Mouse (Mus musculus) hindbrain, embryonic 10.5 days (tissue): ENCODE measurements around the gene Rbms3. TPM values are rescaled to one million over a fixed set of nuclear protein-coding genes. Genes with fewer than 3 reads are reported as not detected.

Experiments used
- DNase-seq: peaks from one replicate; pipeline ENCODE4 v3.0.0-alpha.2; 2017; ENCODE audit warnings: low spot score
- H3K27ac ChIP-seq: fragments of 300-500 bp; sonication (generic); 2 replicates; pipeline ENCODE4 v1.5.1; 2016; ENCODE audit warnings: mild to moderate bottlenecking, moderate library complexity
- H3K27me3 ChIP-seq: fragments of 300-500 bp; sonication (generic); 2 replicates; pipeline ENCODE4 v1.6.1; 2016; ENCODE audit warnings: mild to moderate bottlenecking; ENCODE audit not compliant: poor library complexity, insufficient read depth, severe bottlenecking
- H3K36me3 ChIP-seq: fragments of 300-500 bp; sonication (generic); 2 replicates; pipeline ENCODE4 v1.6.1; 2016; ENCODE audit warnings: mild to moderate bottlenecking, moderate library complexity
- H3K4me1 ChIP-seq: fragments of 300-500 bp; sonication (generic); replicated peaks from 2 replicates; pipeline ENCODE4 v1.6.1; 2016; ENCODE audit warnings: mild to moderate bottlenecking
- H3K4me3 ChIP-seq: fragments of 300-500 bp; sonication (generic); 2 replicates; pipeline ENCODE4 v1.5.1; 2016; ENCODE audit warnings: mild to moderate bottlenecking, moderate library complexity
- H3K9me3 ChIP-seq: fragments of 300-500 bp; sonication (generic); 2 replicates; pipeline ENCODE4 v1.6.1; 2016; ENCODE audit warnings: mild to moderate bottlenecking, moderate library complexity
- WGBS: fragments of 180-500 bp; shearing (Covaris S2); methylation state at CpG from one replicate; pipeline ENCODE4 v1.1.7; 2016; 5-methylcytosine and 5-hydroxymethylcytosine counted together
- polyA plus RNA-seq: library from polyadenylated mRNA; unstranded; fragments of >200 nt; fragmentation: Nextera tagmentation; extraction: Ambion mirVana; gene quantifications from 2 replicates; pipeline ENCODE4 v1.2.1, GENCODE M21; 2016

Rbms3 gene
- polyA plus RNA-seq, 1 experiment from 2014 or later, result 22.1 TPM

- Histone ChIP-seq H3K27ac (no peak overlapping the region), H3K36me3 (no peaks in the 10 kb centered on the region), H3K4me3 (no peak overlapping the region), H3K9me3 (peaks cover 6% of the 10 kb centered on the region; the same call in 1 of the 2 replicates), H3K27me3 (no peaks in the 10 kb centered on the region), H3K4me1 (no peaks in the 10 kb centered on the region)
- DNase-seq, result no peak
- WGBS, result 83% methylated on average over 7 of the region's 7 CpGs
These were observed 46.1 kb downstream of the Rbms3 start for GRCm38 (mm10) chr9:117583638-117584037.

- no peak for DNase-seq
- Histone ChIP-seq H3K4me3 (no peak overlapping the region), H3K27ac (no peak overlapping the region), H3K4me1 (no peaks in the 10 kb centered on the region), H3K36me3 (no peaks in the 10 kb centered on the region), H3K27me3 (no peaks in the 10 kb centered on the region), H3K9me3 (peaks cover 6% of the 10 kb centered on the region; the same call in 1 of the 2 replicates)
- WGBS, result 83% methylated on average over 6 of the region's 6 CpGs
These were observed 47.1 kb downstream of the Rbms3 start for GRCm38 (mm10) chr9:117582591-117582990.

- H3K4me1 ChIP-seq, result no peaks in the 10 kb centered on the region
- H3K4me3 ChIP-seq, result no peak overlapping the region
- H3K27me3 ChIP-seq, result no peaks in the 10 kb centered on the region
- DNase-seq, result no peak
- H3K36me3 ChIP-seq, result no peaks in the 10 kb centered on the region
- H3K27ac ChIP-seq, result no peak overlapping the region
- 83% methylated on average over 5 of the region's 5 CpGs for WGBS
- H3K9me3 ChIP-seq, result no peaks in the 10 kb centered on the region
These were observed 58.4 kb downstream of the Rbms3 start for GRCm38 (mm10) chr9:117571186-117571855.

- Histone ChIP-seq H3K9me3 (no peaks in the 10 kb centered on the region), H3K36me3 (no peaks in the 10 kb centered on the region), H3K4me3 (no peak overlapping the region), H3K27me3 (no peaks in the 10 kb centered on the region), H3K27ac (no peak overlapping the region), H3K4me1 (no peaks in the 10 kb centered on the region)
- WGBS, result 94% methylated on average over 7 of the region's 7 CpGs
- no peak for DNase-seq
These were observed 59.4 kb downstream of the Rbms3 start for GRCm38 (mm10) chr9:117570240-117570821.

- no peaks in the 10 kb centered on the region for H3K36me3 ChIP-seq
- no peaks in the 10 kb centered on the region for H3K9me3 ChIP-seq
- DNase-seq, result no peak
- no peaks in the 10 kb centered on the region for H3K4me1 ChIP-seq
- WGBS, result 85% methylated on average over 10 of the region's 10 CpGs
- no peak overlapping the region for H3K4me3 ChIP-seq
- H3K27ac ChIP-seq, result no peak overlapping the region
- H3K27me3 ChIP-seq, result no peaks in the 10 kb centered on the region
These were observed 63.4 kb downstream of the Rbms3 start for GRCm38 (mm10) chr9:117566293-117566692.

- H3K4me1 ChIP-seq, result peaks cover 9% of the 10 kb centered on the region
- WGBS, result 88% methylated on average over 5 of the region's 5 CpGs
- H3K27me3 ChIP-seq, result no peaks in the 10 kb centered on the region
- no peak overlapping the region for H3K27ac ChIP-seq
- no peaks in the 10 kb centered on the region for H3K9me3 ChIP-seq
- no peaks in the 10 kb centered on the region for H3K36me3 ChIP-seq
- H3K4me3 ChIP-seq, result no peak overlapping the region
- no peak for DNase-seq
These were observed 71.2 kb downstream of the Rbms3 start for GRCm38 (mm10) chr9:117558562-117558961.

- Histone ChIP-seq H3K4me1 (peaks cover 14% of the 10 kb centered on the region), H3K27me3 (no peaks in the 10 kb centered on the region), H3K36me3 (no peaks in the 10 kb centered on the region), H3K9me3 (no peaks in the 10 kb centered on the region), H3K27ac (peak overlapping the region; percentile 41), H3K4me3 (no peak overlapping the region)
- DNase-seq, result peak; percentile 6
These were observed 75.4 kb downstream of the Rbms3 start for GRCm38 (mm10) chr9:117554356-117554755.

GRCm38 (mm10) chr9:117529281-117529680 is 100.4 kb downstream of the Rbms3 start:
- Histone ChIP-seq H3K4me3 (no peak overlapping the region), H3K4me1 (no peaks in the 10 kb centered on the region), H3K27me3 (no peaks in the 10 kb centered on the region), H3K36me3 (no peaks in the 10 kb centered on the region), H3K27ac (no peak overlapping the region), H3K9me3 (no peaks in the 10 kb centered on the region)
- no peak for DNase-seq
- WGBS, result 82% methylated on average over 2 of the region's 2 CpGs

GRCm38 (mm10) chr9:117508941-117509340 is 120.8 kb downstream of the Rbms3 start:
- Histone ChIP-seq H3K36me3 (no peaks in the 10 kb centered on the region), H3K4me1 (no peaks in the 10 kb centered on the region), H3K27ac (no peak overlapping the region), H3K4me3 (no peak overlapping the region), H3K27me3 (no peaks in the 10 kb centered on the region), H3K9me3 (no peaks in the 10 kb centered on the region)
- DNase-seq, result no peak
- 87% methylated on average over 11 of the region's 11 CpGs for WGBS

- H3K36me3 ChIP-seq, result no peaks in the 10 kb centered on the region
- no peaks in the 10 kb centered on the region for H3K9me3 ChIP-seq
- no peaks in the 10 kb centered on the region for H3K4me1 ChIP-seq
- no peak for DNase-seq
- H3K4me3 ChIP-seq, result no peak overlapping the region
- H3K27ac ChIP-seq, result no peak overlapping the region
- no peaks in the 10 kb centered on the region for H3K27me3 ChIP-seq
- WGBS, result 89% methylated on average over 2 of the region's 2 CpGs
These were observed 137.8 kb downstream of the Rbms3 start for GRCm38 (mm10) chr9:117491866-117492265.

GRCm38 (mm10) chr9:117484396-117484795 is 145.3 kb downstream of the Rbms3 start:
- DNase-seq, result peak; percentile 30
- no peaks in the 10 kb centered on the region for H3K36me3 ChIP-seq
- no peaks in the 10 kb centered on the region for H3K27me3 ChIP-seq
- no peaks in the 10 kb centered on the region for H3K4me1 ChIP-seq
- no peak overlapping the region for H3K4me3 ChIP-seq
- 83% methylated on average over 5 of the region's 5 CpGs for WGBS
- H3K9me3 ChIP-seq, result no peaks in the 10 kb centered on the region
- H3K27ac ChIP-seq, result no peak overlapping the region

- H3K9me3 ChIP-seq, result no peaks in the 10 kb centered on the region
- H3K36me3 ChIP-seq, result no peaks in the 10 kb centered on the region
- H3K27me3 ChIP-seq, result no peaks in the 10 kb centered on the region
- WGBS, result 86% methylated on average over 13 of the region's 13 CpGs
- no peak overlapping the region for H3K4me3 ChIP-seq
- no peak overlapping the region for H3K27ac ChIP-seq
- DNase-seq, result no peak
- peaks cover 6% of the 10 kb centered on the region; the same call in 1 of the 2 replicates for H3K4me1 ChIP-seq
These were observed 153.0 kb downstream of the Rbms3 start for GRCm38 (mm10) chr9:117476753-117477152.

- no peak for DNase-seq
- Histone ChIP-seq H3K36me3 (no peaks in the 10 kb centered on the region), H3K27me3 (no peaks in the 10 kb centered on the region), H3K27ac (no peak overlapping the region), H3K4me3 (no peak overlapping the region), H3K4me1 (no peaks in the 10 kb centered on the region), H3K9me3 (no peaks in the 10 kb centered on the region)
- 75% methylated on average over 10 of the region's 10 CpGs for whole genome bisulfite sequencing
These were observed 176.9 kb downstream of the Rbms3 start for GRCm38 (mm10) chr9:117452816-117453215.
